Mouse (Mus musculus) kidney, adult 8-10 months (tissue): ENCODE results near the gene Slc25a10.

Source experiments
- DNase-seq, 2 experiments: peaks; one replicate each; pipeline ENCODE4 v3.0.0; 2022

The Slc25a10 gene

DNA sequence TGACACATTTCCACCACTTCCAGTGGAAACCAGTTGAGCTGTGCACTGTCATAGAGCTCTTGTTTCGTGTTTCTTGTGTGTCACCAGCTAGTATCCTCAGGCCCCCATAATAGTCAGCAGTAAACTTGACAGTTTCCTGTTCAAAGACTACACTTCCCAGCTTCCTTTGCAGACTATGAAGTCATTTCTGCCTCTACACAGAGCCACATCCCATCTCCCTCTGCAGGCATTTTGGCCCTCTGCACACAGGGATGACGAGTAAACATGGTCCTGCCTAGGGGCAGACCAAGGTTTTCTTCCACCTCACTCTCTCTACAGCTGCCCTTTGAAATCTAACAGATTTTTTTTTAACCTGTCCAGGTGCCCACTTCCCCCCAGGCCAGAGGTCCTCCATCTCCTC is 55.8 kb downstream of the Slc25a10 start:
- DNase-seq, result no peak

GRCm38 (mm10) chr11:120548214-120548613 is 56.6 kb downstream of the Slc25a10 start:
- DNase-seq, result no peak

DNA sequence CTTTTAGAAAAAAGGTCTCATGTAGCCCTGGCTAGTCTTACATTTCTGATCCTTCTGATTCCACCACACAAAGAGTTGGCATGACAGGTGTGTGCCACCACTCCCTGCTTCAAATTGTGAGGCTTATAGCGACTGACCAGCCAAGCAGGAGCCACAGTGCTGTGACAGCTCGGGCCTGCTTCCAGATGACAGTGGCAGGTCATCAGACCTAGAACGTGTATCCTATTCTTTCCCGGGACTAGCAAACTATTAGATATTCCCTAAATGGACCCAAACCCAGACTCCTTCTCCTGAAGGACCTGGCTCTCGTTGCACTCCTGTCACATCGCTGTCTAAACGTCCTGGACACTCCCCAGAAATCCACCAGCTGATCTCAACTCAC is 57.1 kb downstream of the Slc25a10 start:
- DNase-seq, result no peak
